Comparison of ENCODE assay signal across 8 mouse cellular contexts in genomic region chr14:73776066-73776465, GRCm38 (mm10).
A peak's percentile ranks its signal among the peaks of the same experiment; 100 is the strongest.
DNase-seq lines count a peak whose midpoint lies in the region; ATAC-seq and TF ChIP-seq lines count a peak whose summit lies in the region.

No protein-coding gene starts in this region.

- WGBS in cerebellum, adult 2 months, result 14% methylated on average over 1 of the region's 1 CpGs

- H3K27ac ChIP-seq in MEL (ENCODE audit: control insufficient read depth, low read depth, low read length), result no peak overlapping the region
- H3K27ac ChIP-seq in cerebellum, adult 2 months (ENCODE audit: insufficient read depth, low read length), result no peak overlapping the region

- H3K36me3 ChIP-seq in MEL (ENCODE audit: control insufficient read depth in 1 of 2, insufficient read depth in 2 of 2, low read length in 2 of 2), result no peaks in the 10 kb centered on the region

- H3K9me3 ChIP-seq in MEL (replicated peaks; ENCODE audit: insufficient read depth, low read length), result no peaks in the 10 kb centered on the region

- no peak overlapping the region for H3K4me3 ChIP-seq in MEL (ENCODE audit: control insufficient read depth in 1 of 2, insufficient read depth in 1 of 2, low read depth in 2 of 2, low read length in 2 of 2)
- no peak overlapping the region for H3K4me3 ChIP-seq in cerebellum, adult 2 months (replicated peaks; ENCODE audit: insufficient read depth, low read depth, low read length)

- no peak overlapping the region for H3K9ac ChIP-seq in MEL (ENCODE audit: control insufficient read depth, low read depth, low read length, poor library complexity, severe bottlenecking)

- H3K4me1 ChIP-seq in MEL (ENCODE audit: control insufficient read depth in 1 of 2, insufficient read depth in 2 of 2, low read length in 2 of 2), result no peaks in the 10 kb centered on the region
- no peaks in the 10 kb centered on the region for H3K4me1 ChIP-seq in cerebellum, adult 2 months (ENCODE audit: control insufficient read depth, insufficient read depth, low read length)

- peak; percentile 66 to 84 (median 83) for TF ChIP-seq CTCF in MEL (IDR thresholded peaks at IDR 0.05 in 2 of 3, conservative IDR thresholded peaks at IDR 0.05 in 1 of 3; ENCODE audit: control insufficient read depth in 1 of 3, insufficient read depth in 1 of 3, low read depth in 2 of 3, low read length in 3 of 3, poor library complexity in 1 of 3, severe bottlenecking in 1 of 3)
- peak; percentile 53; the same call in 1 of the 2 replicates for TF ChIP-seq CTCF in cerebellum, adult 2 months (IDR thresholded peaks at IDR 0.05; ENCODE audit: borderline replicate concordance, insufficient read depth, low read depth, low read length)

- TF ChIP-seq POLR2A in MEL (IDR thresholded peaks at IDR 0.05; ENCODE audit: control insufficient read depth in 1 of 2, insufficient read depth in 1 of 2, low read depth in 1 of 2, low read length in 2 of 2, poor library complexity in 1 of 2), result no peak
- no peak for TF ChIP-seq POLR2A in cerebellum, adult 2 months (IDR thresholded peaks at IDR 0.05; ENCODE audit: borderline replicate concordance, insufficient read depth, low read length)

- H3K27me3 ChIP-seq in MEL (ENCODE audit: control insufficient read depth in 1 of 2, insufficient read depth in 2 of 2, low read length in 2 of 2), result peaks cover 0 to 2% of the 10 kb centered on the region in 2 experiments; a peak in 3 of 4 replicates
- no peaks in the 10 kb centered on the region for H3K27me3 ChIP-seq in cerebellum, adult 2 months (ENCODE audit: control insufficient read depth, insufficient read depth, low read length)

- ATAC-seq in frontal cortex, adult (ENCODE audit: low TSS enrichment), result peak; percentile 93
- no peak for ATAC-seq in inflammation-experienced regulatory T-cells, adult 6 months

- DNase-seq in B cell, adult 2 months, result peak; percentile 39 to 45
- peak; percentile 65 for DNase-seq in MEL (ENCODE audit: low read depth, low spot score)
- DNase-seq in cerebellum, adult 2 months, result peak; percentile 12 to 18
- peak; percentile 37 to 72 for DNase-seq in kidney, postnatal 36 days
- peak; percentile 58 for DNase-seq in lung, postnatal 10 days
- peak; percentile 21 for DNase-seq in retina, postnatal 7 days (ENCODE audit: low read depth, low spot score)

- H3K79me2 ChIP-seq in MEL (ENCODE audit: control insufficient read depth, insufficient read depth, low read length, poor library complexity), result no peaks in the 10 kb centered on the region

- TF ChIP-seq RAD21 in MEL (IDR thresholded peaks at IDR 0.05; ENCODE audit: low read depth, low read length), result peak; percentile 80

- TF ChIP-seq EP300 in MEL (IDR thresholded peaks at IDR 0.05; ENCODE audit: low read depth in 1 of 2, low read length in 2 of 2), result no peak

TF ChIP-seq in MEL, 35 proteins besides CTCF, POLR2A, EP300 and RAD21:
- TF ChIP-seq MAX (IDR thresholded peaks at IDR 0.05; ENCODE audit: low read length), result no peak
- TF ChIP-seq SMC3 (IDR thresholded peaks at IDR 0.05; ENCODE audit: low read depth, low read length), result peak; percentile 87
- peak; percentile 67 for TF ChIP-seq ZC3H11A (IDR thresholded peaks at IDR 0.05; ENCODE audit: low read depth, low read length)

Comparison
In these comparisons a context has a peak if more than half of its experiments do, and no peak if none do; other contexts are left out.
1. DNase-seq: peak in every context shown above with its lines; median percentile 65 in MEL; 58 in lung, postnatal 10 days; 54 in kidney, postnatal 36 days; 42 in B cell, adult 2 months; 21 in retina, postnatal 7 days; 15 in cerebellum, adult 2 months.